Mouse (Mus musculus): ENCODE data around the gene Opn3. TPM values are rescaled to one million over a fixed set of nuclear protein-coding genes. Genes with fewer than 3 reads are reported as not detected.

Gene Opn3
- total and polyA plus RNA-seq, 3 experiments = 0.89 to 2.9 (median 1.6) TPM

DNA sequence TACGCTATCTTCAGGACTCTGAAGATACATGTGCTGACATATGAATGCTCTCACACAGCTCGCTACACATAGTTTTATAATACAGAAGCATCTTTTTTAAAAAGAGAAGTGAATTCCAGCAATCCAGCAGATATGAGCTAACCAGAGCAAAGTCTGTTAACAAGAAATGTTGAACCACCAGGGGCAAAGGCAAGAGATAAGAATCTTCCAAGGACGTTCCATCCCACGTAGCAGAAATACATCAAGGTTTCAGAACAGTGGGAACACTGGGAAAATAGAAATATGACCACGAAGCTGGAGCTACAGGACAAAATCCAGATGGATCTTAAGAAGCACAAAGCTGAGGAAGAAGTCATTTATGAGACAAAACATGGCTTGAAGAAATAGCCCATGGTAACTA lies 62.2 kb downstream of the Opn3 start:
- no peaks in the 10 kb centered on the region for H3K9me3 ChIP-seq (replicated peaks; ENCODE audit: low read length)
- peaks cover 3 to 57% of the 10 kb centered on the region in 2 experiments for H3K4me1 ChIP-seq (ENCODE audit: control insufficient read depth in 1 of 2, insufficient read depth in 2 of 2)
- no peak overlapping the region for H3K27ac ChIP-seq (ENCODE audit: insufficient read depth, low read depth)
- no peaks in the 10 kb centered on the region for H3K27me3 ChIP-seq (replicated peaks)
- H3K36me3 ChIP-seq (replicated peaks in 1 of 2; ENCODE audit: control insufficient read depth in 1 of 2, insufficient read depth in 1 of 2, low read length in 1 of 2) = no peaks in the 10 kb centered on the region
- dilution Hi-C loops (cut with MboI; ENCODE audit: extremely low pct_ligation_motif_present, extremely low pct_unique_long_range_greater_than_20kb, low sequenced_read_pairs) = no loop called here
- no peak overlapping the region for H3K9ac ChIP-seq (ENCODE audit: insufficient read depth, low read depth)
- no peak for TF ChIP-seq MYC (IDR thresholded peaks at IDR 0.05; ENCODE audit: low read depth, low read length)
- no peak for TF ChIP-seq ELF1 (IDR thresholded peaks at IDR 0.05; ENCODE audit: low read depth, low read length)
- in situ Hi-C loops (cut with MboI; ENCODE audit: low pct_ligation_motif_present, low pct_unique_long_range_greater_than_20kb, low sequenced_read_pairs) = loop anchor here (5.0 kb wide), 1 partner anchor 37 kb away; no protein-coding TSS in a partner anchor
- H3K79me2 ChIP-seq (replicated peaks; ENCODE audit: control insufficient read depth, extremely low read depth, insufficient read depth, poor library complexity, severe bottlenecking) = no peaks in the 10 kb centered on the region
- H3K4me2 ChIP-seq (ENCODE audit: insufficient read depth, low read depth, poor library complexity, severe bottlenecking) = no peak overlapping the region
- DNase-seq (ENCODE audit: extremely low read depth) = no peak
- H3K4me3 ChIP-seq (replicated peaks in 1 of 3; ENCODE audit: low read depth in 2 of 3, low read length in 2 of 3, poor library complexity in 1 of 3) = no peak overlapping the region

DNA sequence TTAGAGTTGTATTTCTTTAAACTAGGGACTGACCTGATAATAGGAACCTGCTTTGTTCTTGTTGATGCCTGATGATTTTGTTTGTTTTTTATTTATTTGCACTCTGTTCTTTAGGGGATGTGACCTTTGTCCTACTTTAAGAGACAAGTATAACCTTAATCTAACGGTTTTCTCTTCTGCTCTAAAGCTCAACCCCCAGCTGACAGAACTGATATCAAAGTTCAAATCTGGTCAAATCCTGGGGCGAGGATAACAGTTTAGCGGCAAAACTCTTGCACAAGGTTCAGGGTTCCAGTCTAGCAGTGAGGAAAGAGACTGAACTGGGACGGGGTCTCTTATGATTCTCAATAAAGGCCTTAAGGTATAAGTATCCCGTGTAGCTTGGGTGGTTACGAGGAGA lies 63.3 kb downstream of the Opn3 start:
- Histone ChIP-seq H3K27ac (ENCODE audit: insufficient read depth, low read depth) (no peak overlapping the region), H3K9me3 (replicated peaks; ENCODE audit: low read length) (no peaks in the 10 kb centered on the region), H3K4me2 (ENCODE audit: insufficient read depth, low read depth, poor library complexity, severe bottlenecking) (no peak overlapping the region), H3K4me3 (replicated peaks in 1 of 3; ENCODE audit: low read depth in 2 of 3, low read length in 2 of 3, poor library complexity in 1 of 3) (no peak overlapping the region), H3K9ac (ENCODE audit: insufficient read depth, low read depth) (no peak overlapping the region), H3K4me1 (ENCODE audit: control insufficient read depth in 1 of 2, insufficient read depth in 2 of 2) (peaks cover 3 to 51% of the 10 kb centered on the region in 2 experiments), H3K36me3 (replicated peaks in 1 of 2; ENCODE audit: control insufficient read depth in 1 of 2, insufficient read depth in 1 of 2, low read length in 1 of 2) (no peaks in the 10 kb centered on the region), H3K27me3 (replicated peaks) (no peaks in the 10 kb centered on the region), H3K79me2 (replicated peaks; ENCODE audit: control insufficient read depth, extremely low read depth, insufficient read depth, poor library complexity, severe bottlenecking) (0 out of 2 replicates have a peak, but pooled peaks cover 6% of the 10 kb centered on the region)
- TF ChIP-seq ZMIZ1 (IDR thresholded peaks at IDR 0.05; ENCODE audit: low read depth, low read length) = no peak
- no peak for TF ChIP-seq RAD21 (IDR thresholded peaks at IDR 0.05; ENCODE audit: low read depth, low read length)
- TF ChIP-seq CHD1 (IDR thresholded peaks at IDR 0.05; ENCODE audit: low read depth, low read length) = no peak
- no peak for TF ChIP-seq NRF1 (IDR thresholded peaks at IDR 0.05; ENCODE audit: low read depth, low read length)
- dilution Hi-C loops (cut with MboI; ENCODE audit: extremely low pct_ligation_motif_present, extremely low pct_unique_long_range_greater_than_20kb, low sequenced_read_pairs) (no loop called here), in situ Hi-C loops (cut with MboI; ENCODE audit: low pct_ligation_motif_present, low pct_unique_long_range_greater_than_20kb, low sequenced_read_pairs) (no loop called here)
- DNase-seq (ENCODE audit: extremely low read depth) = no peak

DNA sequence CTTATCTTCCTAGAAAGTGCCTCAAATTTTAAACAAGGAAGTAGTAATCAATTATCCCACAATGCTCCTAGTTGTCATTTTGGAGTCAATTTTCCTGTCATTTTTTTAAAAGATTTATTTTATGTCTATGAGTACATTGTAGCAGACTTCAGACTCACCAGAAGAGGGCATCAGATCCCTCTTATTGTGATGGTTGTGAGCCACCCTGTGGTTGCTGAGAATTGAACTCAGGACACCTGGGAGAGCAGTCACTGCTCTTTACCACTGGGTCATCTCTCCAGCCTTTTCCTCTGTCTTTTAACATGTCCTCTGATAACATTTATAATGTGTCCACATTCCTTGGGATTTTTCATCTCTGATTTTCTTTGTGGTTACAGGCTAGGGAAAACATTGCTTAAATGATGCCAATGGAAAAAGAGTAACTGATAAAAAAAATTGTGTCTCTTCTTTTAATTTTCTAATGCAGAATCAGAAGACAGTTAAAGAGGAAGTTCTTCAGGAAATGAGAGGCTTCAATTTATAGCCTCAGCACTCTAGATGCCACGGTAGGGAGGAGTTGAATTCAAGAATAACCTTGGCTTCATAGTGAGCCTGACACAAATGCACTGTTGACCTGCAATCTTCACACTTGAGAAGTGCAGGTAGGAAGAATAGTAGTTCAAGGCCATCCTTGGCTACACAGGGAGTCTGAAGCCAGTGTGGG lies 66.4 kb downstream of the Opn3 start:
- Histone ChIP-seq H3K4me1 (ENCODE audit: control insufficient read depth in 1 of 2, insufficient read depth in 2 of 2) (peaks cover 6 to 56% of the 10 kb centered on the region in 2 experiments), H3K27ac (ENCODE audit: insufficient read depth, low read depth) (no peak overlapping the region), H3K9ac (ENCODE audit: insufficient read depth, low read depth) (peak overlapping the region; percentile 96), H3K36me3 (replicated peaks in 1 of 2; ENCODE audit: control insufficient read depth in 1 of 2, insufficient read depth in 1 of 2, low read length in 1 of 2) (peaks cover 0 to 18% of the 10 kb centered on the region in 2 experiments), H3K27me3 (replicated peaks) (no peaks in the 10 kb centered on the region), H3K79me2 (replicated peaks; ENCODE audit: control insufficient read depth, extremely low read depth, insufficient read depth, poor library complexity, severe bottlenecking) (0 out of 2 replicates have a peak, but pooled peaks cover 14% of the 10 kb centered on the region), H3K4me2 (ENCODE audit: insufficient read depth, low read depth, poor library complexity, severe bottlenecking) (peak overlapping the region; percentile 85; the same call in 1 of the 2 replicates), H3K4me3 (replicated peaks in 1 of 3; ENCODE audit: low read depth in 2 of 3, low read length in 2 of 3, poor library complexity in 1 of 3) (peak overlapping the region; percentile 77 to 86 (median 83)), H3K9me3 (replicated peaks; ENCODE audit: low read length) (no peaks in the 10 kb centered on the region)
- TF ChIP-seq ZNF384 (IDR thresholded peaks at IDR 0.05; ENCODE audit: low read depth, low read length) = peak; percentile 39
- TF ChIP-seq RAD21 (IDR thresholded peaks at IDR 0.05; ENCODE audit: low read depth, low read length) = peak; percentile 81
- 0 out of 2 replicates have a peak, but pooled peaks have one; percentile 57 for TF ChIP-seq SIN3A (IDR thresholded peaks at IDR 0.05; ENCODE audit: low read length)
- peak; percentile 68 for TF ChIP-seq ZC3H11A (IDR thresholded peaks at IDR 0.05; ENCODE audit: low read depth, low read length)
- TF ChIP-seq IRF4 (IDR thresholded peaks at IDR 0.05; ENCODE audit: low read depth, low read length) = 0 out of 2 replicates have a peak, but pooled peaks have one; percentile 38
- no peak for TF ChIP-seq ELF1 (IDR thresholded peaks at IDR 0.05; ENCODE audit: low read depth, low read length)
- TF ChIP-seq MXI1 (IDR thresholded peaks at IDR 0.05; ENCODE audit: low read depth, low read length) = no peak
- peak; percentile 25 to 97; a peak in 3 of 4 replicates for TF ChIP-seq CTCF (conservative IDR thresholded peaks at IDR 0.05 in 1 of 2, IDR thresholded peaks at IDR 0.05 in 1 of 2; ENCODE audit: low read depth in 2 of 2, low read length in 2 of 2)
- TF ChIP-seq SMC3 (IDR thresholded peaks at IDR 0.05; ENCODE audit: low read depth, low read length) = peak; percentile 90
- dilution Hi-C loops (cut with MboI; ENCODE audit: extremely low pct_ligation_motif_present, extremely low pct_unique_long_range_greater_than_20kb, low sequenced_read_pairs) (no loop called here), in situ Hi-C loops (cut with MboI; ENCODE audit: low pct_ligation_motif_present, low pct_unique_long_range_greater_than_20kb, low sequenced_read_pairs) (no loop called here)
- DNase-seq (ENCODE audit: extremely low read depth) = peak; percentile 73

Data from CH12.LX (cell line).